Mouse (Mus musculus): ENCODE measurements at regions not wholly inside any gene's neighbourhood (a gene's known extent, or its start where the extent isn't known, plus 50 kb on each side); places are given as distances from the start of the nearest gene placed in this dataset.
A peak's percentile ranks its signal among the peaks of the same experiment; 100 is the strongest.

DNA sequence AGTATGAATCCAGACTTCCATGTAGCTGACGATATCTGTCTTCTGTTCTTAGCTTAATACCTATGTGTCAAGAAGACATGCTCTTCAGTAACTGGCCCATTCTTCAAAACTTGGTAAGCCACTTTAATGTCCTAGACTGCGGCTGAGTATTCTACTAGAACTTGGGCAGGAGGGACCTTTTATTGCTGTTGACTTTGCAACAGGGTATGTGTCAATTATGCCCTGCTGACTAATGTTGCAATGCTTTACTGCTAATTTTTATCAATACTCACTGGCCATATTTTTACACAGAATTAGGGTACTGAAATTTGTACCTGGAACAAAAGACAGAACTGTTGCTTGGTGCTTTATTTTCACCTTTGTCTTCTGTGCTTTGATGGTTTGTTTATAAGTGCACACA is 746.9 kb downstream of the Ppargc1a start:
- no peak for DNase-seq

- no peak for DNase-seq
Measured at GRCm38 (mm10) chr5:50819959-50820358, 747.6 kb downstream of the Ppargc1a start.

- DNase-seq: no peak
Measured at GRCm38 (mm10) chr5:50795310-50795709, 736.5 kb upstream of the Adgra3 start.

GRCm38 (mm10) chr5:50794453-50795169 is 735.8 kb upstream of the Adgra3 start:
- no peak for DNase-seq

GRCm38 (mm10) chr5:50793558-50793957 is 734.8 kb upstream of the Adgra3 start:
- no peak for DNase-seq

GRCm38 (mm10) chr5:50785273-50785672 is 726.5 kb upstream of the Adgra3 start:
- no peak for DNase-seq

DNA sequence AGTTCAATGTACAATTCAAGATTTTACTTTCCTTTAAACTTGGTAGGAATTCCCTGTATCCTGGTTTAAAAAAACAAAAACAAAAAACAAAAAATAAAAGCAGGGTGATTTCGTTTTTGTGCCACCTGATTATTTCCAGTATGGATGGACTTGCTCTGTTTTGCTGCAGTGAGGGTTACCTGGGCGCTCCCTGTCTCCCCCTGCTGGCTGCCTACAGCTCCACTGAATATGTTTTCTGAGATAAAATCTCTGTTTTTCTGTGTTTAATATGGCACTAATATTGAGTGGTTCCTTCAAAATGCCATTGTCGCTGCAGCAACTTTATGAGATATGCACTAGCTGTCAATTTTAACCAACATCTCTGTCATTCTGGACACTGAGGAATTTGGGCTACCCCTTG is 720.3 kb upstream of the Adgra3 start:
- peak; percentile 7 for DNase-seq

DNA sequence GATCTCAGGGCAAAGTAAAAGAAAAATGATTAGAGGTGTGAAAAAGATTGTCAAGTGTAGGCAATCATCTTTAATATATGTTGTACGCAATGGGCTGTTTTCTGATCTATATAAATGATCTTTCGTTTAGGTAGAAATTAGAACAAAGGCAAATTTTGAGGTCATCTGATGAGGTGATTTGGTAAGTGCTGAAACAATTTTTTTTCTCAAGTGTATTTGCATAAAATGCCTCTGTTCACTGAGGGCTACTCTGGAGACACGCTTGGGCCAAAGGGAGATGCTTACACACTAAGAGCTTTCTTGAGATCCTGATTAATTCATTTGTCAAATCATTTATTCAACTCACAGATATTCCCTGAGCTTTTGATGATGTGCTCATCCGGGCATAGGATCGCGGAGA is 719.4 kb upstream of the Adgra3 start:
- no peak for DNase-seq

GRCm38 (mm10) chr5:50762261-50762660 is 703.5 kb upstream of the Adgra3 start:
- no peak for DNase-seq

DNA sequence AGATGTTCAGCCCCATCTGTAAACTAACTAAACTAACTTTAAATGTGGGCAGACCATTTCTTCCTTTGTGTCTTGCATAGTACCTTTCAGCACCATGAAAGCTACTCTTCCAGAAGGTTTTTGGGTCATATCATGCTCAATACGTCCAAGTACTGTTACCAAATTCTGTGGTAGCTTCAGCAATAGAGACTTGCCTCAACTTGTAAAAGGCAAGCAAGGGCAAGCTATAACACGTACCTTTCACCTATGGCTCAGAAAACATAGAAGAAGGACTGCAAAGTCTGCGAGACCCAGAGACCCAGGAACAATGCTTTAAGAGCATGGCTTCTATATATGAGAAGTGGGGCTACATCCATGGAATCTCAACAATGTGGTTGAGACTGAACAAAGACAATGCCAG is 701.6 kb upstream of the Adgra3 start:
- no peak for DNase-seq

GRCm38 (mm10) chr5:50752766-50753165 is 694.0 kb upstream of the Adgra3 start:
- DNase-seq: peak; percentile 57

DNA sequence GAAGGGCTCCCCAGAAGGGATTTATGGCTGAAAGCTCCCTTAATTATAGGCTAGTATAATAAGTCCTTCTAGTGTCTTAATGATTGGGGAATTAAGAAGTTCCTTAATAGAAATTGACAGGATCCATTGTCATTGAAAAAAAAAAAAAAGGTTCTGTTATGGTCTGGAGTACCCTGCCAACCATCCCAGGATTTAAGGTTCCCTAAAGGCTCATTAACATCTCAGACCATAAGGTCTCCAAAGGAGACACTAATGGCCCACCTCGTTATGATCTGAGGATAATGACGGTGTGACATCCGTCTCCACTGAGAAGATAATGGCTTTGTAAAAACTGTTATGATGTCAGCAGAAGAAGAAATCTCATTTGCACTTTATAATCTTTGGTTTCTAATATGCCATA is 692.6 kb upstream of the Adgra3 start:
- no peak for DNase-seq

DNA sequence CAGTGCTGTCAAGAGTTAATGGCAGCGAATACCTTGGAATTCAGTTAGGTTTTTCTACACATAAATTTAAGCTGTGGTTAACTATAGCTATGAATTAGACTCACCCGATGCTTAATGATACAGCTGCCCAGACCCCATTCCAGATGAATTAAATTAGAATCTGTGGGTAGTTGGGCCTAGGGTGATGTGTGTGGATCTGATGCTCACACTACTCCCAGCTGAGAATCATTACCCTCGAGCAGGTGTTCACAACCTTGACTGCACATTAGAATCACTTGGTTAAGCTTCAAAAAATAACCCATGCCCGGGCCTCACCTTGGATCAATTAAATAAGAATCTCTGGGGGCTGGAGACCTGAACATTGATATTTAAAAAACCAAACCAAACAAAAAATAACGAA is 684.2 kb upstream of the Adgra3 start:
- DNase-seq: no peak

- DNase-seq: no peak
Measured at GRCm38 (mm10) chr5:50733711-50734110, 674.9 kb upstream of the Adgra3 start.

DNA sequence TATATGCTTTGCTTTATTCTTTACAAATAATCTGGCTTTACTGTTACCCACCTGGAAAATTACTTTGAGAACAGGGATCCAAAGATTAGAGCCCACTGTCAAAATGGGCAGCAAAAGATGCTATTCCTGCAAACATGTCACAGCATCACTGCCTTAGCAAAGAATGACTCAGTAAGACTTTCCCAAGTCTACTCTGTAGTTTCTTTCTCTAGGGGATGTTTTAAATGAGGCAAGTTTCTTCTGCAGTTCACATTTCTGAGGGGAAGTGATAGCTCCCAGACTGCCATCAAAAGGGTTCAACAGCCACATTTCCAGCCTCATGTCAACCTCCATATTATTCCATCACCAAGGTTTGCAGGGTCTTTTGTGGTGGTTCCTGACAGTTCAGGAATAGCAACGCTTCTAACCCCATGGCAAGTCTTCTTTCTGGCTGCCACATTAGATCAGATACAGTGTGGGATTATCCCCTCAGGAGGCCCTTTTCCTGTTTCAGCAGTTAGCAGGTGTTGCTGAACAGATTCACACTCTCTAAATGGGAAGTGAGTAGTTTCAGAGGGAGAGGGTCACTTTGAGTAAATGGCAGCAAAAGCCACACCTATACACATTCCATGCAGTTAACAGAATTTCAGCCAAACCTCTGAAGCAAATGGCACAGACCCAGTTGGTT is 669.7 kb upstream of the Adgra3 start:
- no peak for DNase-seq

DNA sequence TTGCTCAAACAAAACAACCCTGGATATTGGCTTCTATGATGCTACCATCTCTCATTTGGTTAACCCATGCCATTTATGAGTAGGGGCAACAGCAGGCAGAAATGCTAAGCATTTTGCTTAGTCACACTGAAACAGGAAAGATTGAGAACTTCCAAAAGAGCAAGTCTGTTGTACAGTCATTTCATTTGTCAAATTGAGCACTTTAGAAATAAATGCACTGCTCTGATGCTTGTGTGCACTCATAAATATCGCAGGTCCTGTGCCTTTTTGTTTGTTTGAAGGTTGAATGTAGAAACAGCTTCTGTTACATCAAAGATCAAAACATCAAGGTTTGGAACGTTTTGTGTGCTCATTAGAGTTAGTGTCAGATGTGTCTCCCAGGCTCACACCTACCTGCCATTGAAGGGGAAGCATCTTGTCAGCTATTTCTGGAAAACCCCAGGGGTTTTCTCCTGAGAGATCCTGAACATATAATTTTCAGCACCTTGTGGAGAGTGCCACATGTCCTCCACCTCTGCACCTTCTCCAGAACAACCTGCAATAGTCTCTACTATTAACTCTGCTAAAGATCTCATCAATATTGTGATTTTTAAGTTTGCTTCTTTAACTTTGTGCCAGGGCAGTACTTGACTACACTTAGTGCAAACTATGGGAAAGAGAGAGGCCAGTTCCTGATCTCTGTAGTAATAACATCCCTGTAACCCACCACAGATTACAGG is 648.3 kb upstream of the Adgra3 start:
- DNase-seq: no peak

- peak; percentile 67 for DNase-seq
Measured at GRCm38 (mm10) chr5:50698084-50698483, 639.3 kb upstream of the Adgra3 start.

GRCm38 (mm10) chr5:50697588-50697987 is 638.8 kb upstream of the Adgra3 start:
- peak; percentile 11 for DNase-seq

DNA sequence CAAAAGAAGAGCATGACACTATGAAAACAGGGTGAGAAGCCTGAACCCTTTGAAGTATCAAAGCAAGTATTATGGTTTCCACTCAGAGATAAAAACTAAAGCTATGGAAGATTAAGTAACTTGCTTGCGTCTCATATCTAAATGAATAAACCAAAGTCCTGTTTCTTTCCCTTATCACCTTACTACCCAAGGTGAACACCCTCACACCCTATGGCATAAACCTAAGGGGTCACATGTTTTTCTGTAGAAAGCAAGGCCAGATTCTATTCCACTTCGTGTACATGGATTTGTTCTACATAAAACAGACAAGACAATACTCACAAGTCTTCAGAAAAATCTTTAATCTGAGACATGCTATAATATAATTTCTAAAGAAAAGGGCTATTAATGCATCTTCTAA is 629.6 kb upstream of the Adgra3 start:
- no peak for DNase-seq

GRCm38 (mm10) chr5:50683966-50684365 is 625.2 kb upstream of the Adgra3 start:
- no peak for DNase-seq

DNA sequence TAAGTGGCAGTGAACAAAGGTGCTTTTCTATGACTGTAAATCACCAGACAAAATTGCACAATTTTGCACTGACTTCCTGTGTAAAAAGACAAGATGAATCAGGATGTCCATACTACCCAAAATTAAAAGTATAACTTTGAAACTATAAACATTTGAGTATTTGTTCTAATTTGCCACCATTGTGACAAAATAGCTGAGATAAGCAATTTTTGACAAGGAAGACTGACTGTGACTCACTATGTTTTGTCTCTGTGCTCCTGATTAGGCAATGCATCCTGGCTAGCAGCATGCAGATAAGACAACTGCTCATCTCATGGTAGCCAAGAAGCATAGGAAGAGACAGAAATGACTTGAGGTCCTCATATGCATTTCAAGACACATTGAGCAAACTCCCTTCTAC is 577.7 kb upstream of the Adgra3 start:
- no peak for DNase-seq

DNA sequence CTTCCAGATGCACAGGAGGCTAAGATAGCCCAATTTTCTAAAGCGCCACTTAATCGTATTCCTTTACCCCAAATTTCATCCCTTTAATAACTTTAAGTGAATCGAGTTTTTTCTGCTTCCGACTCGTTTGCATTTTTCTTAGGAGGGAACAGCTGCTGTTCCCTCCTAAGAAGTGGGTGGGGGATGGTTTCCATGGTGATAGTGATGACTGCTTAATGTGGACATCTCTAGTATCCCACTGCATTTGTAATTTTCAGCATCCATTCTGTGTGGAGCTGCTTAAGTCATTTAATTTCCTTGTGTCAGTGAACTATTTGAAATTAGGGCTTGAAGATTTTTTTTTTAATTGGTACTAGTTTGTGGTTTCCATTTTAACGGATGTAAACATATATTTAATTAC is 567.8 kb upstream of the Adgra3 start:
- peak; percentile 6 for DNase-seq

GRCm38 (mm10) chr5:50624206-50624605 is 565.4 kb upstream of the Adgra3 start:
- no peak for DNase-seq

Data from embryo, embryonic 11 days (tissue).